Mouse (Mus musculus) olfactory bulb, adult 2 months (tissue): ENCODE measurements around the gene Srpx.

Source experiments
- CTCF ChIP-seq: fragments of 200-500 bp; IDR thresholded peaks from 2 replicates; pipeline ENCODE4 v1.5.1; 2012; ENCODE audit warnings: low read depth, mild to moderate bottlenecking, low read length, moderate library complexity; ENCODE audit not compliant: insufficient read depth
- POLR2A ChIP-seq: fragments of 200-500 bp; IDR thresholded peaks from 2 replicates; pipeline ENCODE4 v1.6.1; 2012; ENCODE audit warnings: mild to moderate bottlenecking, low read depth, low read length, moderate library complexity; ENCODE audit not compliant: insufficient read depth

- no peak for TF ChIP-seq POLR2A
- no peak for TF ChIP-seq CTCF
Observed at GRCm38 (mm10) chrX:10115780-10116179, 1.7 kb downstream of the Srpx start.
